Mouse (Mus musculus): Measurements from ENCODE around the gene Shank3. TPM values are rescaled to one million over a fixed set of nuclear protein-coding genes. Genes with fewer than 3 reads are reported as not detected.
A peak's percentile ranks its signal among the peaks of the same experiment; 100 is the strongest.

Shank3 gene
- polyA plus RNA-seq, 1 experiment from 2014 or later = 0.23 TPM

- no peaks in the 10 kb centered on the region for H3K27me3 ChIP-seq
- H3K9me3 ChIP-seq (replicated peaks) = no peaks in the 10 kb centered on the region
- no peak overlapping the region for H3K9ac ChIP-seq
- H3K27ac ChIP-seq = no peak overlapping the region
- DNase-seq (no peak), ATAC-seq (ENCODE audit: low read depth) (no peak)
- H3K36me3 ChIP-seq = no peaks in the 10 kb centered on the region
- 64% methylated on average over 12 of the region's 12 CpGs for WGBS (ENCODE audit: insufficient replicate concordance)
- H3K4me2 ChIP-seq = no peak overlapping the region
- no peak overlapping the region for H3K4me3 ChIP-seq (replicated peaks)
- no peaks in the 10 kb centered on the region for H3K4me1 ChIP-seq (replicated peaks)
Observed at GRCm38 (mm10) chr15:89605822-89606570, 106.6 kb downstream of the Shank3 start.

- Histone ChIP-seq H3K27ac (no peak overlapping the region), H3K4me3 (replicated peaks) (no peak overlapping the region), H3K9me3 (replicated peaks) (no peaks in the 10 kb centered on the region), H3K4me2 (peak overlapping the region; percentile 10; the same call in 1 of the 2 replicates), H3K36me3 (no peaks in the 10 kb centered on the region), H3K9ac (no peak overlapping the region), H3K27me3 (no peaks in the 10 kb centered on the region), H3K4me1 (replicated peaks) (no peaks in the 10 kb centered on the region)
- DNase-seq (no peak), ATAC-seq (ENCODE audit: low read depth) (no peak)
- 38% methylated on average over 8 of the region's 8 CpGs for WGBS (ENCODE audit: insufficient replicate concordance)
Observed at GRCm38 (mm10) chr15:89607480-89607879, 108.1 kb downstream of the Shank3 start.

- Histone ChIP-seq H3K4me1 (replicated peaks) (no peaks in the 10 kb centered on the region), H3K36me3 (no peaks in the 10 kb centered on the region), H3K9me3 (replicated peaks) (no peaks in the 10 kb centered on the region), H3K9ac (no peak overlapping the region), H3K27ac (no peak overlapping the region), H3K4me3 (replicated peaks) (no peak overlapping the region), H3K27me3 (no peaks in the 10 kb centered on the region), H3K4me2 (peak overlapping the region; percentile 10; the same call in 1 of the 2 replicates)
- ATAC-seq (ENCODE audit: low read depth) (no peak), DNase-seq (no peak)
- 29% methylated on average over 9 of the region's 9 CpGs for WGBS (ENCODE audit: insufficient replicate concordance)
Observed at GRCm38 (mm10) chr15:89607888-89608287, 108.5 kb downstream of the Shank3 start.

Other genes with a start within 250 kb of the Shank3 start
- gene Sbf1, start 184.3 kb upstream of the Shank3 start, polyA plus RNA-seq (2015; fragmentation: Nextera tagmentation; extraction: Ambion mirVana) = 18.8 and 21.7 TPM in 2 replicates
- 1.4 and 2.4 TPM in 2 replicates for gene Adm2, start 176.9 kb upstream of the Shank3 start, polyA plus RNA-seq (2015; fragmentation: Nextera tagmentation; extraction: Ambion mirVana)
- 5.6 and 6.8 TPM in 2 replicates for gene Miox, start 165.2 kb upstream of the Shank3 start, polyA plus RNA-seq (2015; fragmentation: Nextera tagmentation; extraction: Ambion mirVana)
- 26.1 and 30.2 TPM in 2 replicates for gene Lmf2, start 144.0 kb upstream of the Shank3 start, polyA plus RNA-seq (2015; fragmentation: Nextera tagmentation; extraction: Ambion mirVana)
- gene Ncaph2, start 143.9 kb upstream of the Shank3 start, polyA plus RNA-seq (2015; fragmentation: Nextera tagmentation; extraction: Ambion mirVana) = 114 and 131 TPM in 2 replicates
- 4.1 and 4.5 TPM in 2 replicates for gene Sco2, start 125.8 kb upstream of the Shank3 start, polyA plus RNA-seq (2015; fragmentation: Nextera tagmentation; extraction: Ambion mirVana)
- gene Tymp, start 122.6 kb upstream of the Shank3 start, polyA plus RNA-seq (2015; fragmentation: Nextera tagmentation; extraction: Ambion mirVana) = 0.58 and 0.62 TPM in 2 replicates
- gene Odf3b, start 120.3 kb upstream of the Shank3 start, polyA plus RNA-seq (2015; fragmentation: Nextera tagmentation; extraction: Ambion mirVana) = 0.56 and 0.59 TPM in 2 replicates
- gene Klhdc7b, start 114.7 kb upstream of the Shank3 start, polyA plus RNA-seq (2015; fragmentation: Nextera tagmentation; extraction: Ambion mirVana) = not detected in 2 replicates
- gene Syce3, start 89.1 kb upstream of the Shank3 start, polyA plus RNA-seq (2015; fragmentation: Nextera tagmentation; extraction: Ambion mirVana) = not detected in 2 replicates
- gene Cpt1b, start 73.8 kb upstream of the Shank3 start, polyA plus RNA-seq (2015; fragmentation: Nextera tagmentation; extraction: Ambion mirVana) = 1.9 and 2.5 TPM in 2 replicates
- 1.1 and 1.5 TPM in 2 replicates for gene C730034F03Rik, start 70.0 kb upstream of the Shank3 start, polyA plus RNA-seq (2015; fragmentation: Nextera tagmentation; extraction: Ambion mirVana)
- gene Gm44502, start 69.9 kb upstream of the Shank3 start, polyA plus RNA-seq (2015; fragmentation: Nextera tagmentation; extraction: Ambion mirVana) = 0.13 TPM in 1 of 2 replicates, not detected in the other
- 27.3 and 29.2 TPM in 2 replicates for gene Chkb, start 69.7 kb upstream of the Shank3 start, polyA plus RNA-seq (2015; fragmentation: Nextera tagmentation; extraction: Ambion mirVana)
- 0.12 and 0.14 TPM in 2 replicates for gene Mapk8ip2, start 45.7 kb upstream of the Shank3 start, polyA plus RNA-seq (2015; fragmentation: Nextera tagmentation; extraction: Ambion mirVana)
- gene Arsa, start 22.2 kb upstream of the Shank3 start, polyA plus RNA-seq (2015; fragmentation: Nextera tagmentation; extraction: Ambion mirVana) = 4.8 and 4.9 TPM in 2 replicates
- 0.06 TPM in 1 of 2 replicates, not detected in the other for gene Acr, start 68.7 kb downstream of the Shank3 start, polyA plus RNA-seq (2015; fragmentation: Nextera tagmentation; extraction: Ambion mirVana)
- gene Rabl2, start 92.3 kb downstream of the Shank3 start, polyA plus RNA-seq (2015; fragmentation: Nextera tagmentation; extraction: Ambion mirVana) = 7.1 and 9.1 TPM in 2 replicates

All from liver, embryonic 13.5 days (tissue).